Mouse (Mus musculus) myocyte (in vitro differentiated cells): Measurements from ENCODE around the gene Ephb4. TPM values are rescaled to one million over a fixed set of nuclear protein-coding genes. Genes with fewer than 3 reads are reported as not detected.

Experiments
- H3K27me3 ChIP-seq: one replicate; pipeline ENCODE4 v1.6.1; 2011; ENCODE audit not compliant: control insufficient read depth, insufficient read depth, insufficient read length
- H3K36me3 ChIP-seq: one replicate; pipeline ENCODE4 v1.6.1; 2011; ENCODE audit not compliant: control insufficient read depth, insufficient read depth
- H3K4me2 ChIP-seq: one replicate; pipeline ENCODE4 v1.6.1; 2011; ENCODE audit warnings: low read depth, control low read depth
- H3K4me3 ChIP-seq: one replicate; pipeline ENCODE4 v1.5.1; 2011; ENCODE audit warnings: mild to moderate bottlenecking, control low read depth, moderate library complexity
- H3K79me2 ChIP-seq: one replicate; pipeline ENCODE4 v1.6.1; 2011; ENCODE audit not compliant: control insufficient read depth, insufficient read depth
- H3ac ChIP-seq: one replicate; pipeline ENCODE4 v1.6.1; 2011; ENCODE audit not compliant: control insufficient read depth, insufficient read length
- CEBPB ChIP-seq: IDR thresholded peaks from 2 replicates; pipeline ENCODE4 v1.6.1; 2011; ENCODE audit warnings: mild to moderate bottlenecking, moderate library complexity; ENCODE audit not compliant: poor library complexity, insufficient read depth, severe bottlenecking
- E2F4 ChIP-seq: IDR thresholded peaks from one replicate; pipeline ENCODE4 v1.6.1; 2011; ENCODE audit warnings: mild to moderate bottlenecking, control low read depth, moderate library complexity; ENCODE audit not compliant: insufficient read depth
- MAX ChIP-seq: IDR thresholded peaks from one replicate; pipeline ENCODE4 v1.6.1; 2011; ENCODE audit warnings: low read depth, mild to moderate bottlenecking, control low read depth
- MYOD1 ChIP-seq, 3 experiments: IDR thresholded peaks; one replicate each; pipeline ENCODE4 v1.6.1; 2011; ENCODE audit warnings: control low read depth in 2 of 3, low read depth in 2 of 3, mild to moderate bottlenecking in 2 of 3, moderate library complexity in 1 of 3; ENCODE audit not compliant: insufficient read length in 2 of 3, control insufficient read depth in 1 of 3
- MYOG ChIP-seq, 3 experiments: IDR thresholded peaks; one replicate each; pipeline ENCODE4 v1.6.1; 2011; ENCODE audit warnings: control low read depth in 2 of 3, low read depth in 2 of 3, mild to moderate bottlenecking in 2 of 3; ENCODE audit not compliant: insufficient read length in 2 of 3, control insufficient read depth in 1 of 3, insufficient read depth in 1 of 3
- POLR2A ChIP-seq: IDR thresholded peaks from one replicate; pipeline ENCODE4 v1.6.1; 2011; ENCODE audit warnings: low read depth, mild to moderate bottlenecking, control low read depth, moderate library complexity; ENCODE audit not compliant: insufficient read length
- POLR2AphosphoS2 ChIP-seq: IDR thresholded peaks from one replicate; pipeline ENCODE4 v1.6.1; 2011; ENCODE audit warnings: low read depth, control low read depth; ENCODE audit not compliant: insufficient read length
- REST ChIP-seq: IDR thresholded peaks from one replicate; pipeline ENCODE4 v1.6.1; 2011; ENCODE audit warnings: mild to moderate bottlenecking, control low read depth, moderate library complexity; ENCODE audit not compliant: insufficient read depth, insufficient read length
- SRF ChIP-seq: IDR thresholded peaks from one replicate; pipeline ENCODE4 v1.6.1; 2011; ENCODE audit warnings: low read depth; ENCODE audit not compliant: control insufficient read depth, insufficient read length
- TCF12 ChIP-seq: IDR thresholded peaks from one replicate; pipeline ENCODE4 v1.6.1; 2011; ENCODE audit warnings: mild to moderate bottlenecking, control low read depth; ENCODE audit not compliant: poor library complexity, insufficient read depth, severe bottlenecking
- TCF3 ChIP-seq: IDR thresholded peaks from one replicate; pipeline ENCODE4 v1.6.1; 2011; ENCODE audit warnings: low read depth, control low read depth; ENCODE audit not compliant: insufficient read length
- USF1 ChIP-seq: IDR thresholded peaks from one replicate; pipeline ENCODE4 v1.6.1; 2011; ENCODE audit warnings: low read depth, mild to moderate bottlenecking, control low read depth, moderate library complexity
- polyA plus RNA-seq: library from polyadenylated mRNA; unstranded; fragments of >200 nt; fragmentation: generic; extraction: Trizol; gene quantifications from one replicate; pipeline ENCODE4 v1.2.1, GENCODE M21; 2012; ENCODE audit warnings: missing spikeins

The Ephb4 gene
- polyA plus RNA-seq, 1 experiment: 17.8 TPM

- Histone ChIP-seq H3K36me3 (peaks cover 11% of the 10 kb centered on the region), H3K79me2 (peaks cover 20% of the 10 kb centered on the region), H3K4me3 (peak overlapping the region; percentile 76), H3K4me2 (peak overlapping the region; percentile 91), H3ac (peak overlapping the region; percentile 32), H3K27me3 (no peaks in the 10 kb centered on the region)
- TF ChIP-seq REST (no peak), CEBPB (peak; percentile 40; the same call in 1 of the 2 replicates)
Observed at GRCm38 (mm10) chr5:137313466-137314192, 36.3 kb upstream of the Ephb4 start.

- peak within 1 kb of the TSS; percentile 91 for H3K4me2 ChIP-seq
- H3K79me2 ChIP-seq: peaks cover 20% of the 10 kb centered on the region
- H3ac ChIP-seq: peak within 1 kb of the TSS; percentile 32
- peaks cover 3% of the 10 kb centered on the region for H3K36me3 ChIP-seq
- TF ChIP-seq MYOG (IDR thresholded peaks at IDR 0.05; ENCODE audit: control insufficient read depth in 1 of 3, insufficient read depth in 1 of 3, insufficient read length in 2 of 3, low read depth in 2 of 3) (no peak), POLR2A (peak; percentile 52), USF1 (peak; percentile 99), POLR2AphosphoS2 (peak; percentile 82), E2F4 (no peak), MYOD1 (IDR thresholded peaks at IDR 0.05; ENCODE audit: control insufficient read depth in 1 of 3, insufficient read length in 2 of 3, low read depth in 2 of 3) (no peak)
- H3K4me3 ChIP-seq: peak within 1 kb of the TSS; percentile 76
- H3K27me3 ChIP-seq: no peaks in the 10 kb centered on the region
Observed at GRCm38 (mm10) chr5:137314193-137315083, 35.5 kb upstream of the Ephb4 start, which contains the start of gene Trip6. Trip6 (minus strand) TSS chr5:137314404.

GRCm38 (mm10) chr5:137315084-137315903, 34.6 kb upstream of the Ephb4 start:
- H3K4me2 ChIP-seq: no peak overlapping the region

GRCm38 (mm10) chr5:137317361-137317760, 32.5 kb upstream of the Ephb4 start:
- peaks cover 8% of the 10 kb centered on the region for H3K36me3 ChIP-seq

More at GRCm38 (mm10) chr5:137315084-137315903, 34.6 kb upstream of the Ephb4 start:
- no peaks in the 10 kb centered on the region for H3K36me3 ChIP-seq
- no peaks in the 10 kb centered on the region for H3K27me3 ChIP-seq
- no peak overlapping the region for H3ac ChIP-seq
- peaks cover 20% of the 10 kb centered on the region for H3K79me2 ChIP-seq
- TF ChIP-seq POLR2A (no peak), TCF12 (no peak), SRF (no peak), TCF3 (no peak), CEBPB (no peak), POLR2AphosphoS2 (no peak)
- no peak overlapping the region for H3K4me3 ChIP-seq

GRCm38 (mm10) chr5:137318570-137318969, 31.3 kb upstream of the Ephb4 start:
- Histone ChIP-seq H3K79me2 (peaks cover 5% of the 10 kb centered on the region), H3K4me2 (no peak overlapping the region), H3K4me3 (no peak overlapping the region), H3K27me3 (no peaks in the 10 kb centered on the region), H3K36me3 (peaks cover 8% of the 10 kb centered on the region), H3ac (no peak overlapping the region)
- TF ChIP-seq TCF12 (no peak), POLR2A (no peak), MAX (no peak), REST (no peak), MYOD1 (IDR thresholded peaks at IDR 0.05; ENCODE audit: control insufficient read depth in 1 of 3, insufficient read length in 2 of 3, low read depth in 2 of 3) (no peak), MYOG (IDR thresholded peaks at IDR 0.05; ENCODE audit: control insufficient read depth in 1 of 3, insufficient read depth in 1 of 3, insufficient read length in 2 of 3, low read depth in 2 of 3) (no peak)

More at GRCm38 (mm10) chr5:137317361-137317760, 32.5 kb upstream of the Ephb4 start:
- Histone ChIP-seq H3K4me2 (no peak overlapping the region), H3K4me3 (no peak overlapping the region), H3K79me2 (peaks cover 17% of the 10 kb centered on the region), H3ac (no peak overlapping the region), H3K27me3 (no peaks in the 10 kb centered on the region)
- no peak for TF ChIP-seq SRF
- TF ChIP-seq MYOG (IDR thresholded peaks at IDR 0.05; ENCODE audit: control insufficient read depth in 1 of 3, insufficient read depth in 1 of 3, insufficient read length in 2 of 3, low read depth in 2 of 3): no peak
- TF ChIP-seq E2F4: no peak
- no peak for TF ChIP-seq MYOD1 (IDR thresholded peaks at IDR 0.05; ENCODE audit: control insufficient read depth in 1 of 3, insufficient read length in 2 of 3, low read depth in 2 of 3)
- TF ChIP-seq MAX: no peak
- TF ChIP-seq USF1: no peak
- no peak for TF ChIP-seq TCF3
